Mouse (Mus musculus) cerebellum, postnatal 4 days (tissue): ENCODE measurements around the gene Ldhd.

Experiments used
- DNase-seq, 2 experiments: peaks; one replicate each; pipeline ENCODE4 v3.0.0; 2022; ENCODE audit warnings: low spot score in 2 of 2, mixed read lengths in 1 of 2

The Ldhd gene

GRCm38 (mm10) chr8:111594951-111595350 lies 35.2 kb downstream of the Ldhd start:
- no peak for DNase-seq

DNA sequence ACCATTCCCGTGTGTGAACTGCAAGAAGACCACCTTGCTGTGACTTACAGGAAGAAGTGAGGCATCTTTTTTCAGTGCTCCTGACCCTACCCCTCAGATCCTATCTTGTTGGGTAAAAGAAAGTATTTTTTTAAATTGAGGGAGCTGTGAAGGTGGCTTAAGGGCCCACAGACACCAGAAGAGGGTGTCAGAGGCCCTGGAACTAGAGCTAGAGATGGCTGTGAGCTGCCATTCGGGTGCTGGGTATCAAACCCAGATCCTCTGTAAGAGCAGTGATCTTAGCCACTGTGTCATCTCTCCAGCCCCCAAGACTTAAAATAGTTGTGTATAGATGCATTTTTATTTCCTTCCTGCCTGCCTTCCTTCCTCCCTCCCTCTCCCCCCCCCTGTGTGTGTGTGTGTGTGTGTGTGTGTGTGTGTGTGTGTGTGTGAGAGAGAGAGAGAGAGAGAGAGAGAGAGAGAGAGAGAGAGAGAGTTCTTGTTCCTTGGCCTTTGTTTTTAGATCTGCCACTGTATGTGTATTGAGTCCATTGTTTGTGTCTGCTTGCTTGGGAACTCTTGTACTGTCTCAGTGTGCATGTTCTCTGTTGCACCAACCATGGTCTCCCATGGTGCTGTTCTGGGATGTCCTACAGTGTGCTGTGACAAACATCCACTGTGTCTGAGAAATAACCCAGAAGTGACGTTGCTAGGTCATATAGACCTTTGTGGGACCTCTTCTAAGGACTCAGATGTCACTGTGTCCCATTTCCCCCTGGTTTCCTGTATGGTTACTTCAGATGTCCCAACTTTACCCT lies 35.9 kb downstream of the Ldhd start:
- no peak for DNase-seq

GRCm38 (mm10) chr8:111592390-111592910 lies 37.7 kb downstream of the Ldhd start:
- no peak for DNase-seq

DNA sequence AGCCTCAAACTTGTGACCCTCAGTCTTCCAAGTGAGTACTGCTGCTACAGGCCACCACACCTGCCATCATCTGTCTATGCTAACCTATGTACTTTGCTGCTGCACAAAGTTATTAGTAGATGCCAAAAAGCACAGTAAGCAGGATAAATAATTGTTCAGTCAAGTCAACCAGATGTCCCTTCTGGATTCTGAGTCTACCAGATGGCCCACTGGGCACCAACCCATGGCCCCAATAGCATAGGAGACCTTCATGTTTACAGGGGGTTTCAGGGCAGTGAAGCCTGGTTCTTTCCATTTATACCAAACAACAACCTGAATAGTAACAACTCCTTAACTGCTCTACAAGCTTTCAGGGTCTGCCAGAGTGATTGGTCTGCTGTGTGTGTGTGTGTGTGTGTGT lies 39.0 kb downstream of the Ldhd start:
- DNase-seq, result no peak

DNA sequence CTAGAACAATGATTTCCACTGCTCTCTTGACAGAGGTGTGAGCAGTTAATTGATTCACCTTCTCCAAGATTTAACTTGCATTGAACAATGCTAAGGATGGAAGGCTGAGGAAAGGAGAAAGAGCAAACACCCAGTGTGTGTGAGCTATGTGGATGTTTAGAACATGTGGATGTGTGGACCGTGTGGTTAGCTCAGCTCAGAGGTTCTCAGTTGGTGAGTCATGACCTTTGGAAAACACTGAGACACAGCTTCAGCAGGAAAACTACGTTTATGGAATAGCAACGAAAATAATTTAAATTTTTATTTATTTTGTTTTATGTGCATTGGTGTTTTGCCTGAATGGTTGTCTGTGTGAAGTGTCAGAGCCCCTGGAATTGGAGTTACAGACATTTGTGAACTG lies 40.0 kb downstream of the Ldhd start:
- DNase-seq, result no peak

DNA sequence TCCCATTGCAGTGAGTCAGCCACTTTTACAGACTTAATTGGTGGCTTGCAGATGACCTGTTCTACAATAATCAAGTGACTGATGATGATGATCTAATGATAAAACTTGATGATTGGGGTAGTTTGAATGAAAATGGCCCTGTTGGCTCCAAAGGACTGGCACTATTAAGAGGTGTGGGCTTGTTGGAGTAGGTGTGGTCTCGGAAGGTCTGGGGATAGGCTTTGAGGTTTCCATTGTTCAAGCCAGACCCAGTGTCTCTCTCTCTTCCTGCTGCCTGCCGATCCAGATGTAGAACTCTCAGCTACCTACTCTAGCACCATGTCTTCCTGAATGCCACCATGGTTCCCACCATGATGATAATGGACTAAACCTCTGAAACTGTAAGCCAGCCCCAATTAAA lies 41.8 kb downstream of the Ldhd start:
- no peak for DNase-seq

DNA sequence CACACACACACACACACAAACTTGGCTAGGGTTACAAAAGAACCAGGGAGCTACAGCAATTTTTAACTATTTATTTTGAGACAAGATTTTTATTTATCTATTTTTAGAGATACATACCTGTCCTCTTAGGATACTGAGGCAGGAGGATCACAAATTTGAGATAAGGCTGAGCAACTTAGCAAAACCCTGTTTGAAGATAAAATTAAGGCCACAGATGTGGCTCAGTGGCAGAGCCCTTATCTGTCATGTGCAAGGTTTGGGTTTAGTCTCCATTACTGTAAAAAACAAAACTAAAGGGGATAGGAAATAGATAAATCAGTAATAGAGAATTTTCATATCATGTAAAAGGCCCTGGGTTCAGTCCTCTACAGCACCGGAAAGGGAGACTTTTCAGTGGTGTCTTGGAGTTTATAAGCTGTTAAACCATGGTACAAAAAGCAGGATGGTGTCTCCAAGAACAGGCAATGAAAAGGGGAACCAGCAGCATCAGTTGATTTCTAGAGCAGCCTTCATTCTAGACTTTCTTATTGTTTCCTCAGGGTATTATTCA lies 42.6 kb downstream of the Ldhd start:
- DNase-seq, result no peak

GRCm38 (mm10) chr8:111584946-111585345 lies 45.2 kb downstream of the Ldhd start:
- DNase-seq, result no peak

DNA sequence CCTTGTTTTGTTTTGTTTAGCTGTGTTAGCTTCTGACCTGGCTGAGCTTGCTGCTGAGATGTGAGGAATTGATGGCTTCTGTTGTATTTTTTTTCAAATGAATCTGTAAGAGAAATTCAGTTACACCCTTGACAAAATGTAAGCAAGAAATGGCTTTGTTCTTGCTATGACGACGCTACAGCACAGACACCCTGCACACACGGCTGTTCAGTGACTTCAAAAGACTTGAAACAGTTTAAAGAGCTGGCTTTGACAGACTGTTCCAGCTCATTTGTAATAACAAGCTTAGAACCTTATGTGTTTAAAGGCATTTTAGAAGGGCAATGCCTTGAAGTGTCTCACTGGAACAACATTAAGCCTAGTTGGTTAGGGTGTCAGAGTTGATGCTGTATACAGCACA lies 47.8 kb downstream of the Ldhd start:
- no peak for DNase-seq

DNA sequence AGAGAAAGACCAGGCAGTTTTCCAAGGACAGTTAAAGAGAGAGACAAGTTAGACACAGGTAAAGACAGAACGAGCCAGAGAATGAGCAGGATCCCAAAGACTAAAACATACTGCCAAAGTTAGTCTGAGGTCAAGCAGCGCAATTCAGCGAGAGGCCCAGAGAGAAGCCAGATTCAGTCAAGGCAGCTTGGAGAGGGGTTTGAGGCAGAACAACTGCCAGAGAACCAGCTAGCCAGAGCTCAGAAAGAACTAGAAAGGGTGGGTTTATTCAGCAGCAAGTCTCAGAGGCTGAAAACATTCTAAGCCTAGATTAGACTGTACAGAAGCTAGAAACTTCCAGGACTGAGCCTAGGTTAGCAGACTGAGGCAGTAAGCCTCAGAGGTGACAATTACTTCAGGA lies 49.9 kb downstream of the Ldhd start:
- DNase-seq, result no peak

- no peak for DNase-seq
These were observed 50.9 kb downstream of the Ldhd start for GRCm38 (mm10) chr8:111579318-111579717.

- DNase-seq, result no peak
These were observed 52.2 kb downstream of the Ldhd start for GRCm38 (mm10) chr8:111577880-111578533.

DNA sequence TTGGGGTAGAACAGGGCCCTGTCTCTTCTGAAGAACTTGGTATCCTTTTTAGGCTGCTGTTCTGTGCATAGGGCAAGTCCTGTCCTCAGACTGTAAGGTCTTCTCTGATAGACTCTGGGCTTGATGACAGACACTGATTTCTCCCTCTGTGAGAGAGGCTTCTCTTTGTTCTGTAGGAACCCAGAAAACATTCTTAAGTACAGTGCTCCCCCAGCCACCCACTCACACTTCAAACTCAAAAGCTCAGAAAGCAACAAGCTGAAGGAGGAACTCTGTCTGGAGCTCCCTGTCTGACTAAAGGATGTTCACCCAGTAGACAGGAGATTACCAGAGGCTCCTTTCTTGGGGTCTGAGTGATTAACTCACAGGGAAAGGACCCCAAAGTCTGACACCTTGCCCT lies 53.7 kb downstream of the Ldhd start:
- no peak for DNase-seq

GRCm38 (mm10) chr8:111575492-111575891 lies 54.7 kb downstream of the Ldhd start:
- no peak for DNase-seq

- DNase-seq, result no peak
These were observed 56.2 kb downstream of the Ldhd start for GRCm38 (mm10) chr8:111574016-111574415.
